Mouse (Mus musculus) heart, adult 9 months (tissue): Measurements from ENCODE around the gene Ror2.

Experiments used
- DNase-seq, 2 experiments: peaks; one replicate each; pipeline ENCODE4 v3.0.0; 2022; ENCODE audit warnings: low spot score in 2 of 2

Gene Ror2

GRCm38 (mm10) chr13:53130032-53130431, 155.9 kb downstream of the Ror2 start:
- no peak for DNase-seq

- DNase-seq, result no peak
These were observed 160.3 kb downstream of the Ror2 start for GRCm38 (mm10) chr13:53125627-53126026.

DNA sequence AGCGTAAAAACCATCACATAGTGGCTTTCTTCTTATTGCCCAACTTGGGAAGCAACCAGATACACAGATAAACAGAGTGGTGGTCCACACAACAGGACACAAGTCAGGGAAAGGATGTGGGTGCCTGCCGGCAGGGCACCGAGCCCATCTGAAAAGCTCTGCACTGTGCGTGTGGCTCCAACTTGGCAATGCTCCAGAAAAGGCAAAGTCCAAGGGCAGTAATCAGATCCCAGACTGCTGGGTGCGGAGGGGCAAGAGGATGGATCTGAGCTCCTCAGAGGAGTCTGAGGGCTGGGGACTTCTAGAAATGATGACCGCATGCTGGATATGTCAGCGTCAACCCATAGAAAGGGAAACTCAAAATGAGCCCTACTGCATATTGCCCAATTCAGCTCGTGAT, 163.8 kb downstream of the Ror2 start:
- no peak for DNase-seq

GRCm38 (mm10) chr13:53120906-53121305, 165.0 kb downstream of the Ror2 start:
- DNase-seq, result no peak

GRCm38 (mm10) chr13:53119586-53120426, 166.1 kb downstream of the Ror2 start:
- peak in 1 of 2 experiments; percentile 64 for DNase-seq

DNA sequence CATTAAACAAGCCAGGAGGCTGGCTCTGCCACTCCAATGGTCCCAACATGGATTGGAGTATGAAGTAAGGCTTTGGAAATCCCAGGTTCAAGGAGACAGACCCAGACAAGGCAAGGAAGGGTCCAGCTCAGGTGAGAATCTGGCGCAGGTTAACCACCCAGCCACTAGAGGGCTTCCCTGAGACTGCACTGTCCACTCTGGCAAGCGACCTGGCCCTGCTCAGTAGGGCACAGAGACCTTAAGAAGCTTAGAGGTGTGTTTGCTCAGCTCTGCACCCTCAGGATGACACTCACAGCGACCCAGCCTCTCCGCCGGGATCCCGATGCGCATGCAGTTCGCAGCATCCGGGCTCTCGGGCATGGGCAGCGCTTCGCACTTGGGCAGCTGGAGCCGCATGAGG, 167.5 kb downstream of the Ror2 start:
- DNase-seq, result no peak

DNA sequence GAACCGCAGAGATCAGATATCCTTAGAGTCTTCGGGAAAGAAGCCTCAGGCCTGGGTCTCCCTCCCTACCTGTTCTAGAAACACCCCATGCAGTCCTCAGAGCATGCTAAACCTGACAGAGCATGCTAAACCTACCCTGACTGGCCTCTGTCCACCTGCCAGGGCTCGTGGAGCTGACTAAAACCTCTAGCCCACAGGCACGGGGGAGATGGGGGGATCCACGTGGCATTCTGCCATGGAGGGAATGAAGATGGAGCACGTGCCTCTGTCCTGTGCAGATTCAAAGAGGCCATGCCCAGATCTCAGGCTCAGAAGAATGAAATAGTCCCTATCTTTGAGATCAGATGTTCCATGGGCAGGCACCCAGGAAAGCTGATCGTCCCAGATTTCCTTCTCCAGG, 168.0 kb downstream of the Ror2 start:
- no peak for DNase-seq

GRCm38 (mm10) chr13:53110249-53110578, 175.7 kb downstream of the Ror2 start:
- DNase-seq, result no peak

DNA sequence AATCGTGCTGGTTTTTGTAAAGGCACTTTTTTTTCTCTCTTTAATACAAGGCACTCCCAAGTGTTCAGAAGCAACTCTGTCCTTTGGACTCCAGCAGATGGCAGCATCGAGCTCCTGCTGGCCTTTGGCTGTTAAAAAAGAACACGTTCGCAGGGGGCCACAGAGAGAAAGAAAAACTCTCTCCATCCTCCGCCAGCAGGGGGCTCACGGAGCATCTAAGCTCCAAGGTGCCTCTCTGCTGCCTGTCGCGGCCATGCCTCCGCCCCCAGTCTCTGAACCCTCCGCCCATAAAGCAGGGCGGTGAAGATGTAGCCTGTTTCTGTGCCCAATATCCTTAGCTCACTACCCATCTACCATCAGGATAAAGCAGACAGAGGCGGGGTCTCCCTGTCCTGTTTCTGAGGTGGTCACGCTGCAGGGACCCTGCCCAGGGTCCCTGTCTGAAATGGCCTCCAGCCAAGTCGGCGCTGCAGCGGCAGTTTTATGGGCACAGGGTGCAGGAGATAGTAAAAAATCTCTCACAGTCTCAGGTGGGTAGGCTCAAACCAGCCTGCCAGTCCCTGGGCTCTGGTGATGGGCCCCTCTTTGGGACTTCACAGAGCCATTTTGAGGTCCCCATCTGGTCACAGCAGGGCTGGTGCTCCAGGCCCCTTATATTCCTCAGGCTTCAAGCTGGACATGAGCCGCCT, 176.2 kb downstream of the Ror2 start:
- DNase-seq, result peak; percentile 68 to 85

DNA sequence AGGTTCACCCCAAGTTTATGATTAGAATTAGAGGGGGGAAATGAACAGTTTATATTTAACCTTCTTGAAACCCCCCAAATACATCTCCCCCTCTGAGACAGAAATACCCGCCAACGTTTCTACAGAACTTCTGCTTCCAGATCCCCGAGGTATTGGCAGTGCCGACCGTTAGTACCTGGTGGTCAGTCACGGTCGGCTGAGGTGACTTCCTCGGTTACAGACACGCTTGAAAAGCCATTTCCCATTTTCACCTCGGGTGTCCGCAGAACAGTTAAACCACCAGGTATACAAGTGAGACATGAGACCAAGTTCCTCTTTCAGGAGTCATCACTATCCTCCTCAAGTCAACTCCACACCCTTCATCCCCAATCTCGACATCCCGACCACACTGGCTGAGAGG, 179.2 kb downstream of the Ror2 start:
- DNase-seq, result no peak

DNA sequence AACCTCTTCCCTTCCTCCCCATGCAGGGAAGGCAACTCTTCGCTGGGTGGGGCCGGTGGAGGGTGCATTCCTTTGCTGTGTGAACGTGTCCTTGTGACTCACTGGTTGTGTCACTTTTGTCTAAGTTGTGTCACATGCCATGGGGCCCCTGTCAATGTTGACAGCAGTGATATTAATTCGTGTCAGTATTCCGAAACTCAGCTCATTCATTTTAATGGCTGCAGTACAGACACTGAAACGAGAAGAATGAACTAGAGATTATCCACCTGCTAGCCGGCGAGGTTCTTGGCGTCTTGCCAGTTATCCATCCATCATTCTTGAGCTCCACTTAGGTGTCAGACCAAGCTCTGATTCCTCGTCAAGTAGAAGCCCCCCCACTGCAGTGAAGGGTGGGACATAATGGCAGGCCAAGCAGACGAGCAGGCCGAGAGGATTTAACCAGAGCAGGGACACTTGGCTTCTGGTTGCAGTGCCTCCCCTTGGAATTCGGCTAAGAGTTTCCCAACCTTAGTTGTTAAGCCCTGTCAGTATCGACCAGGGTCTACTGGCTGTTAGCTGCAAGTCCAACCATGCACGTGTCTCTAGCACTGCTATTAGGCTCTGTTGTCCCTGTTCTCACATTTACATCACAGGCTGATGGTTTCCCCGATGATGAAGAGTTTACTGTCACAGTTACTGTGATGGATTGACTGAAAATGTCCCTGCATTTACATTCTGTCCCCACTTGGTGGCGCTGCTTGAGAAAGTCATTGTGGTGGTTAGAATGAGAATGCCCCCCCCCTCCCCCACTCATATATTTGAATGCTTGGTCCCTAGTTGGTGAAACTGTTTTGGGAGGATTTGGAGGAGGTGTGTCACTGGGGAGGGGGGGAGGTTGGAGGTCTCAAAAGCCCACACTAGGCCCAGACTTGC, 185.9 kb downstream of the Ror2 start:
- no peak for DNase-seq

GRCm38 (mm10) chr13:53096615-53097014, 189.3 kb downstream of the Ror2 start:
- DNase-seq, result peak in 1 of 2 experiments; percentile 58

GRCm38 (mm10) chr13:53095222-53095621, 190.7 kb downstream of the Ror2 start:
- DNase-seq, result no peak

DNA sequence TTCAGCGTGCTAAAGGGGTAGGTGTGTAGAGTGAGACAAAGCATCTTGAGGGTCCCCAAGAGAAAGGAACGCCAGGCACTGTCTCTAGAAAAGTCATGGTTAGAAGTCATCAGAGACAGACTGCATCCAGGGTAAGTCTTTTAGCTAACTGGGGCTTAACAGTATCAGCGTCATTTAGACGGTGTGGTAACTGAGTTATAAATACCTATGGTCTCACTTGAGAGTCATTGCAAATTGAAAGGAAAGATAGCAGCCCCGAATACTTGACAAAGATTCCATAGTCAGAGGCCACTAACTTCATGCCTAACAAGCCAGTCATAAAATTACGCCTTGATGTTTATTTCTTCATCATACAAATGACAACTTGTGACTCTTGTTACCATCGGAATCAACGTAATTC, 191.3 kb downstream of the Ror2 start:
- DNase-seq, result no peak

DNA sequence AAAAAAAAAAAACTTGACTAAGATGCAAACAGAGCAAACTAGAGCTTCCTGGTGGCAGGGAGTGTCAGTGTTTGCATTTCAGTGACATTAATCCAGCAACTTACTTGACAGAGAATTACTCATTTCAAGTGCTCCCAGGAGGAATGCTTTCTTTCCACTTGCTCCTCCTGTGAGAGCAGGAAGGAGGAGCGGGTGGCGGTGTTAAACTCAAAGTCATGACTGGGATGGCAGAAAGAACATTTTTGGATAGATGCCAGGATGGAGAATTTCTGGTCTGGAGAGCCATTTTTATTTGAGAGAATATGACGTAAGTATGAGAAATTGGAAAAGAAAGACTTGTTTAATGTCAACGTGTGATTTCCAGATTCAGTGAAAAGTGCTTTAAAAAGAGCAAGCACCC, 192.5 kb downstream of the Ror2 start:
- no peak for DNase-seq

GRCm38 (mm10) chr13:53086552-53087282, 199.2 kb downstream of the Ror2 start:
- DNase-seq, result no peak

DNA sequence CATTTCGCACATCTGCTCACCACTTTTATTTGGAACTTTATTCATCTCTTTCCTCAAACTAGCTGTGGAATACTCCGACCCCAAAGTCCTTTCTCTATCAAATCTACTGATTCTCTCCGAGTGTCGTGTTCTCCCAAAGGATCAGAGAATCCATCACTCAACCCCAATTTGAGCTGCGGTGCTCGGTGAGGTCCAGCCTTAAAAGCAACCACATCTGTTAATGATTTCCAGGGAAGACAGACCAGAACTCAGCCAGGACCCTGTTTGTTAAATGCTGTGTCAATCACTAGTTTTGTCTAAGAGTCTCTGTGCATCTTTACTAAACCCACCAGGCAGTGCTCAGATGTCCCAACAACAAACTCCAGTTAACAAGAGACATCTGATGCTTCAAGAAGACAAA, 204.1 kb downstream of the Ror2 start:
- DNase-seq, result no peak

- no peak for DNase-seq
These were observed 208.1 kb downstream of the Ror2 start for GRCm38 (mm10) chr13:53077732-53078345.

DNA sequence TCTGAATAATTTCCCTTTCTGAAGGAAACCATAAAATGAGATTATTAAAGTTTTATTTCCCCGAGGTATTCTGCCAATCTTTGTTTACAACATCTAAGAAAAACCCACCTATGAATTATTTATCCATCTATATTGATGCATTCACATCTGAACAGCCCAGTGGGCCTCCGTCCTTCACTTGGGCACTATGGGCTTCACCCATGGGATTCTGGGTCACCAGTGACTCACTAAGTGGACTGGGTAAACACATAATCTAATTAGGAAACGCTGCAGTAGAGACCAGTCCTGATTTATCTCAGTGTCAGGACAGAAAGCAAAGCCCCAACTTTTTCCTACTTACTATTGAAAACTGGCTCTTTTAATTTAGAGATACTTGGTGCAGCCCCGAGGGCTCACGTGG, 210.9 kb downstream of the Ror2 start:
- no peak for DNase-seq

- peak in 1 of 2 experiments; percentile 3 for DNase-seq
These were observed 216.7 kb downstream of the Ror2 start for GRCm38 (mm10) chr13:53069076-53069690.

GRCm38 (mm10) chr13:53068461-53068860, 217.5 kb downstream of the Ror2 start:
- DNase-seq, result no peak
